Mouse (Mus musculus) neural tube, embryonic 14.5 days (tissue): ENCODE measurements around the gene Cemip2. TPM values are rescaled to one million over a fixed set of nuclear protein-coding genes. Genes with fewer than 3 reads are reported as not detected.

Experiments used
- ATAC-seq: fragments of 200-750 bp; cut with Nextera tagmentation; 2 replicates; pipeline ENCODE4 v1.8.0; 2017; ENCODE audit warnings: low read depth, mild to moderate bottlenecking, moderate TSS enrichment, moderate library complexity
- H3K27ac ChIP-seq: fragments of 300-500 bp; sonication (generic); 2 replicates; pipeline ENCODE4 v1.5.1; 2014; ENCODE audit warnings: low read depth, mild to moderate bottlenecking, control low read depth, low read length, moderate library complexity, mixed read lengths
- H3K27me3 ChIP-seq: fragments of 300-500 bp; sonication (generic); 2 replicates; pipeline ENCODE4 v1.6.1; 2014; ENCODE audit warnings: low read length; ENCODE audit not compliant: control insufficient read depth, insufficient read depth
- H3K36me3 ChIP-seq: fragments of 300-500 bp; sonication (generic); 2 replicates; pipeline ENCODE4 v1.6.1; 2014; ENCODE audit warnings: low read length, mixed read lengths; ENCODE audit not compliant: control insufficient read depth, insufficient read depth
- H3K4me1 ChIP-seq: fragments of 300-500 bp; sonication (generic); 2 replicates; pipeline ENCODE4 v1.6.1; 2014; ENCODE audit warnings: low read length; ENCODE audit not compliant: control insufficient read depth, insufficient read depth
- H3K4me2 ChIP-seq: fragments of 300-500 bp; sonication (generic); 2 replicates; pipeline ENCODE4 v1.6.1; 2014; ENCODE audit warnings: mild to moderate bottlenecking, low read depth, low read length, control low read depth
- H3K4me3 ChIP-seq: fragments of 300-500 bp; sonication (generic); 2 replicates; pipeline ENCODE4 v1.5.1; 2014; ENCODE audit warnings: low read depth, low read length, control low read depth, mixed read lengths
- H3K9ac ChIP-seq: fragments of 300-500 bp; sonication (generic); replicated peaks from 2 replicates; pipeline ENCODE4 v1.6.1; 2014; ENCODE audit warnings: low read depth, mild to moderate bottlenecking, control low read depth, low read length, mixed read lengths
- H3K9me3 ChIP-seq: fragments of 300-500 bp; sonication (generic); 2 replicates; pipeline ENCODE4 v1.6.1; 2016; ENCODE audit warnings: low read length; ENCODE audit not compliant: control insufficient read depth
- WGBS: fragments of 180-500 bp; shearing (Covaris S2); extraction: QIAGEN DNeasy Blood & Tissue Kit; methylation state at CpG from one replicate; pipeline ENCODE4 v1.1.7; 2014; 5-methylcytosine and 5-hydroxymethylcytosine counted together
- polyA plus RNA-seq: library from polyadenylated mRNA; unstranded; fragments of >200 nt; fragmentation: Nextera tagmentation; extraction: Ambion mirVana; gene quantifications from 2 replicates; pipeline ENCODE4 v1.2.1, GENCODE M21; 2014

The Cemip2 gene
- polyA plus RNA-seq, 1 experiment from 2014 or later: 21.1 TPM

- H3K27me3 ChIP-seq: no peaks in the 10 kb centered on the region
These were observed 38.1 kb downstream of the Cemip2 start for GRCm38 (mm10) chr19:21816260-21816659.

GRCm38 (mm10) chr19:21818021-21818725, 40.0 kb downstream of the Cemip2 start:
- Histone ChIP-seq H3K4me2 (no peak overlapping the region), H3K9ac (no peak overlapping the region), H3K9me3 (no peaks in the 10 kb centered on the region), H3K4me3 (no peak overlapping the region), H3K36me3 (peaks cover 50% of the 10 kb centered on the region), H3K27ac (no peak overlapping the region), H3K4me1 (no peaks in the 10 kb centered on the region), H3K27me3 (no peaks in the 10 kb centered on the region)
- 95% methylated on average over 14 of the region's 14 CpGs for WGBS
- no peak for ATAC-seq

More at GRCm38 (mm10) chr19:21816260-21816659, 38.1 kb downstream of the Cemip2 start:
- no peak; the same call in 1 of the 2 replicates for ATAC-seq
- H3K4me2 ChIP-seq: no peak overlapping the region
- H3K36me3 ChIP-seq: peaks cover 67% of the 10 kb centered on the region
- no peaks in the 10 kb centered on the region for H3K9me3 ChIP-seq
- H3K9ac ChIP-seq: no peak overlapping the region
- H3K27ac ChIP-seq: no peak overlapping the region
- no peaks in the 10 kb centered on the region for H3K4me1 ChIP-seq
- no peak overlapping the region for H3K4me3 ChIP-seq
- 85% methylated on average over 4 of the region's 4 CpGs for WGBS

- Histone ChIP-seq H3K4me2 (no peak overlapping the region), H3K9ac (no peak overlapping the region), H3K27ac (no peak overlapping the region), H3K4me3 (no peak overlapping the region), H3K9me3 (no peaks in the 10 kb centered on the region), H3K4me1 (no peaks in the 10 kb centered on the region), H3K27me3 (no peaks in the 10 kb centered on the region), H3K36me3 (peaks cover 49% of the 10 kb centered on the region)
- 78% methylated on average over 5 of the region's 5 CpGs for WGBS
- ATAC-seq: no peak
These were observed 41.4 kb downstream of the Cemip2 start for GRCm38 (mm10) chr19:21819585-21819984.

GRCm38 (mm10) chr19:21820126-21820525, 42.0 kb downstream of the Cemip2 start:
- Histone ChIP-seq H3K4me1 (no peaks in the 10 kb centered on the region), H3K27ac (no peak overlapping the region), H3K27me3 (no peaks in the 10 kb centered on the region), H3K4me2 (no peak overlapping the region), H3K9me3 (no peaks in the 10 kb centered on the region), H3K9ac (no peak overlapping the region), H3K4me3 (no peak overlapping the region), H3K36me3 (peaks cover 49% of the 10 kb centered on the region)
- ATAC-seq: no peak
- 75% methylated on average over 4 of the region's 4 CpGs for WGBS

GRCm38 (mm10) chr19:21821877-21822276, 43.7 kb downstream of the Cemip2 start:
- ATAC-seq: no peak
- Histone ChIP-seq H3K9ac (no peak overlapping the region), H3K4me3 (no peak overlapping the region), H3K9me3 (no peaks in the 10 kb centered on the region), H3K36me3 (peaks cover 42% of the 10 kb centered on the region), H3K27ac (no peak overlapping the region), H3K27me3 (no peaks in the 10 kb centered on the region), H3K4me2 (no peak overlapping the region), H3K4me1 (no peaks in the 10 kb centered on the region)
- WGBS: 75% methylated on average over 6 of the region's 6 CpGs

GRCm38 (mm10) chr19:21824146-21824545, 46.0 kb downstream of the Cemip2 start:
- no peak overlapping the region for H3K4me2 ChIP-seq
- H3K36me3 ChIP-seq: peaks cover 21% of the 10 kb centered on the region
- no peaks in the 10 kb centered on the region for H3K9me3 ChIP-seq
- H3K27ac ChIP-seq: no peak overlapping the region
- 89% methylated on average over 5 of the region's 5 CpGs for WGBS
- no peak overlapping the region for H3K9ac ChIP-seq
- ATAC-seq: no peak
- H3K27me3 ChIP-seq: no peaks in the 10 kb centered on the region
- H3K4me1 ChIP-seq: no peaks in the 10 kb centered on the region
- H3K4me3 ChIP-seq: no peak overlapping the region

GRCm38 (mm10) chr19:21825128-21825885, 47.2 kb downstream of the Cemip2 start:
- no peak for ATAC-seq
- Histone ChIP-seq H3K9ac (no peak overlapping the region), H3K4me3 (no peak overlapping the region), H3K27me3 (no peaks in the 10 kb centered on the region), H3K4me1 (no peaks in the 10 kb centered on the region), H3K27ac (no peak overlapping the region), H3K4me2 (no peak overlapping the region), H3K36me3 (peaks cover 20% of the 10 kb centered on the region), H3K9me3 (no peaks in the 10 kb centered on the region)
- 79% methylated on average over 4 of the region's 4 CpGs for WGBS

- 86% methylated on average over 12 of the region's 12 CpGs for WGBS
- Histone ChIP-seq H3K4me3 (no peak overlapping the region), H3K9me3 (no peaks in the 10 kb centered on the region), H3K4me2 (no peak overlapping the region), H3K4me1 (no peaks in the 10 kb centered on the region), H3K36me3 (peaks cover 68% of the 10 kb centered on the region), H3K27me3 (no peaks in the 10 kb centered on the region), H3K9ac (no peak overlapping the region), H3K27ac (no peak overlapping the region)
- ATAC-seq: no peak
These were observed 55.4 kb downstream of the Cemip2 start for GRCm38 (mm10) chr19:21833416-21833992.

- H3K9ac ChIP-seq: no peak overlapping the region
- H3K27ac ChIP-seq: no peak overlapping the region
- H3K27me3 ChIP-seq: no peaks in the 10 kb centered on the region
- H3K4me3 ChIP-seq: no peak overlapping the region
- no peaks in the 10 kb centered on the region for H3K9me3 ChIP-seq
- no peak for ATAC-seq
- no peak overlapping the region for H3K4me2 ChIP-seq
- no peaks in the 10 kb centered on the region for H3K4me1 ChIP-seq
- H3K36me3 ChIP-seq: peaks cover 60% of the 10 kb centered on the region
- WGBS: 91% methylated on average over 7 of the region's 7 CpGs
These were observed 56.8 kb downstream of the Cemip2 start for GRCm38 (mm10) chr19:21834952-21835351.
